Mouse (Mus musculus): ENCODE measurements around the gene H2afv. TPM values are rescaled to one million over a fixed set of nuclear protein-coding genes. Genes with fewer than 3 reads are reported as not detected.
"Not testable (repeated sequence)": the region's sequence is repeated elsewhere in the genome, so short reads cannot be mapped to it uniquely, and the experiment has no call there.

H2afv gene
- total RNA-seq, 2 experiments from 2014 or later, result 29.5 to 34.4 TPM

DNA sequence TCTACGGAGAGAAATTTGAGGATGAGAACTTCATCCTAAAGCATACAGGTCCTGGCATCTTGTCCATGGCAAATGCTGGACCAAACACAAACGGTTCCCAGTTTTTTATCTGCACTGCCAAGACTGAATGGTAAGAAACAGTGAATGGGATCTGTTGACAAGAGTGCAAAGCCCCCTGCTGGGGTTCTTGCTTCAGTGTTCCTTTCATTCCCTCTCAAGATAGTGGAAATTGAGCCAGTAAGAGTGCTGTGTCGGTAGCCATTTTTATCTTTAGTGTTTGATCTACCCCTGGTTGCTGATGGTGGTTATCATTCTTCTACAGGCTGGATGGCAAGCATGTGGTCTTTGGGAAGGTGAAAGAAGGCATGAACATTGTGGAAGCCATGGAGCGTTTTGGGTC is 25.1 kb downstream of the H2afv start:
- DNase-seq (ENCODE audit: low spot score in 2 of 2); intact Hi-C loops (cut with DNase I): not testable (repeated sequence)

GRCm38 (mm10) chr11:6418751-6419150 is 25.5 kb downstream of the H2afv start:
- no peak for DNase-seq (ENCODE audit: low spot score in 2 of 2)
- intact Hi-C loops (cut with DNase I), result no loop called here

DNA sequence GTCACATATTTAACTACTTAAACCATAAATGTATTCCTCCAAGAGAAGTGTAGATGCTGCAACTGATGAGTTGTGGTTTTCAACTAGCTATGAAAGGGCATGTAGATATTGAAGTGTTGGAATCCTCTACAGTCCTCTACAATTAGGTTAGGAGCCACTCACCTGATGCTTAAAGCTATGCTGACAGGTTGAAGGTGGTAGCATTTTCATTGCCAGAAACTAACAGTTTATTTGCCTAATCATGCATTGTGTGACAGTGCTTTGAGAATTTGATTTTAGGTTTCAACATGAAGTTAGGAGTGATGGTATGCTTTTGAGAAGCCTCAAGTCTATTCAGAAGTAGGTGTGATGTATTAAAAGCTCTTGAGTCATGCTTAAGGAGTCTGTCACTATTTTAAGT is 26.8 kb downstream of the H2afv start:
- intact Hi-C loops (cut with DNase I), result no loop called here
- DNase-seq (ENCODE audit: low spot score in 2 of 2), result no peak

DNA sequence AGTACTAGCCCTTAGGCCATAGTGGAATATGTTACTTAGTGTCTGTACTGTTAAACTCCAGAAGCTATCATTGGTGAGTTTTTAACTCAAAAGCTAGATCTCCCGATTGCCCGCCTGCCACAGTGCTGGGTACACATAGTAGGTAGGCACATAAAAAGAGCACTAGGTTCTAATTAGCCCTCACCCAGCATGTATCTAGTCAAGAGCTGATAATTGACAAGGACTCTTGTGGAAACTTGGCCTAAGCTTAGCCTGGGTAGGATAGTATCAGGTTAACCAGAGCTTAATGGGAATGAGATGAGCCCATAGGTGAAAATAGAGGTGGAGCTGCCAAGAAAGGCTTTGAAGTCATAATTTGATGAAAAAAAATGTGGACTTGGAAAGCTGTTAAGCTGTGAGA is 27.2 kb downstream of the H2afv start:
- no peak for DNase-seq (ENCODE audit: low spot score in 2 of 2)
- intact Hi-C loops (cut with DNase I), result no loop called here

DNA sequence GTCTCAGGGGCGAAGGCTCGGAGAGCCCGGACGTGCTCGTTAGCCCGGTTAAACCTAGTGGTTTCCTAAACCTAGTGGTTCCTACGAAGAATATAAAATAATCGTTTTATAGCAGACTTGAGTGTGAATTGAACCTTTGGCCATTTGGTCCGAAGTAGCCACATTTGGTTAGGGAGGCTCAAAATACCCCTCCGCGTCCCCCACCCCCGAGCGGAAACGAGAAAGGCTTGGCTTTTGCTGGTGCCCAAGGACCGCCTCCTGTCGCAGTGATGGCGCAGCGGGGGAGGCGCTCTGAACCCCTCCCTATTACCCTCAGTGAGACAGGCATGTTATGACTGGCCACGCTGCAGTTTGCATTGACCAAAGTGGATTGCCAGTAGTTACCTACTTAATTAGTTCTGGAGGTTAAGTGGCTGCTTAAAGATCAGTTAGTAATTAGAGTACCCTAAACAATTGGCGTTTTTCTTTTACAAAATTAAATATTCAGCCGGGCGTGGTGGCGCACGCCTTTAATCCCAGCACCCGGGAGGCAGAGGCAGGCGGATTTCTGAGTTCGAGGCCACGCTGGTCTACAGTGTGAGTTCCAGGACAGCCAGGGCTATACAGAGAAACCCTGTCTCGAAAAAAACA is 27.7 kb downstream of the H2afv start:
- DNase-seq (ENCODE audit: low spot score in 2 of 2), result peak; percentile 79 to 82
- intact Hi-C loops (cut with DNase I), result no loop called here

DNA sequence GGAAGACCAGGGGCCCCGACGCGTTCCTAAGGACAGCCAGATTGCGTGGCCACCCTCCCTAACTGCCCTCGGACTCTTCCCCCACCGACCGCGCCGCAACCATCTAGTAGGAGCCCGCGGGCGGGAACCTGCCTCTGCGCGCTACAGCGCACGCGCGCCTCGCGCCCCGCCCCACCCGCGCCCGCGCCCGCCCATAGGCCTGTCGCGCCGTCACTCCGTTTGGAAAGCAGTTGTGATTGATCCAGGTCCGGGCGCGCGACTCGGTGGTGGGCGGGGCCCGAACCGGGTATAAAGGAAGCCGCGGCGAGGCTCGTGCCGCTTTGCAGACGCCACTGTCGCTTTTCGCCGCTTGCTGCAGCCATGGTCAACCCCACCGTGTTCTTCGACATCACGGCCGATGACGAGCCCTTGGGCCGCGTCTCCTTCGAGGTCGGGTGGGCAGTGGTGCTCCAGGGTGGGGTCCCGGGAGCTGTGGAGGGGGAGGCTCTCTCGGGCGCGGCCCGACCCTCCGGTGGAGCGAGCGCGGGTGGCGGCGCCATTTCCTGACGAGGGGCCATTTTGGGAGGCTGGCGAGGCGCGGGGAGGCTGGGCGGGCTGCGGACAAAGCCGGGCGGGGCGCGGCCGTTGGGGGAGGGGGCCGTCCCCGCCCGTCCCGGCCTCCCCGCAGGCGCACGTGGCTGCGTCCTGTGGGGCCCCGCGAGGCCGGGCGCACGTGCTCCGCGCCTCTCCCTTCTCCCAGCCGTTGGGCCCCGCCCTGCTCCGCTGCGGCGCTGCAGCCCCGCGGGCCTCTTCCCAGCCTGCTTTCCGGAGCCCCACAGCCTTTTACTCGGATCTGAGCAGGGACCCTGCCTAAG is 28.5 kb downstream of the H2afv start:
- DNase-seq (ENCODE audit: low spot score in 2 of 2), result peak; percentile 99
- intact Hi-C loops (cut with DNase I), result no loop called here

GRCm38 (mm10) chr11:6414751-6415550 is 29.3 kb downstream of the H2afv start, which contains the start of gene Ppia:
TSS of gene Ppia (plus strand) at chr11:6415443.
- intact Hi-C loops (cut with DNase I), result no loop called here
- DNase-seq (ENCODE audit: low spot score in 2 of 2), result peak in 1 of 2 experiments; percentile 74

- intact Hi-C loops (cut with DNase I), result no loop called here
- no peak for DNase-seq (ENCODE audit: low spot score in 2 of 2)
These were observed 31.0 kb downstream of the H2afv start for GRCm38 (mm10) chr11:6413264-6413663.

GRCm38 (mm10) chr11:6411684-6412083 is 32.6 kb downstream of the H2afv start:
- peak; percentile 85 to 87 for DNase-seq (ENCODE audit: low spot score in 2 of 2)
- intact Hi-C loops (cut with DNase I), result no loop called here

DNA sequence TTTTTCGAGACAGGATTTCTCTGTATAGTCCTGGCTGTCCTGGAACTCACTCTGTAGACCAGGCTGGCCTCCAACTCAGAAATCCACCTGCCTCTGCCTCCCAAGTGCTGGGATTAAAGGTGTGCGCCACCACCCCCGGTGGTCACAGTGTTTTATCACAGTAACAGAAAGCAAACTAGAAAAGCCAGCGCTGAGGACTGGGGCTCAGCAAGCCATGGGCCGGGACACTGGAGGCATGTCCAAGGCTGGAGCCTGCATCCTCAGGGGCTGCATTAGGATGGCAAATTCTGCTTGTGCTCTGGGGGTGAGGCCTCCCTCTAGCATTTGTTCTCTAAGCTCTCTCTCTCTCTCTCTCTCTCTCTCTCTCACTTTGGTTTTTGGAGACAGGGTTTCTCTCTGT is 33.5 kb downstream of the H2afv start:
- DNase-seq (ENCODE audit: low spot score in 2 of 2); intact Hi-C loops (cut with DNase I): not testable (repeated sequence)

- DNase-seq (ENCODE audit: low spot score in 2 of 2), result no peak
- intact Hi-C loops (cut with DNase I), result no loop called here
These were observed 34.1 kb downstream of the H2afv start for GRCm38 (mm10) chr11:6410050-6410602.

DNA sequence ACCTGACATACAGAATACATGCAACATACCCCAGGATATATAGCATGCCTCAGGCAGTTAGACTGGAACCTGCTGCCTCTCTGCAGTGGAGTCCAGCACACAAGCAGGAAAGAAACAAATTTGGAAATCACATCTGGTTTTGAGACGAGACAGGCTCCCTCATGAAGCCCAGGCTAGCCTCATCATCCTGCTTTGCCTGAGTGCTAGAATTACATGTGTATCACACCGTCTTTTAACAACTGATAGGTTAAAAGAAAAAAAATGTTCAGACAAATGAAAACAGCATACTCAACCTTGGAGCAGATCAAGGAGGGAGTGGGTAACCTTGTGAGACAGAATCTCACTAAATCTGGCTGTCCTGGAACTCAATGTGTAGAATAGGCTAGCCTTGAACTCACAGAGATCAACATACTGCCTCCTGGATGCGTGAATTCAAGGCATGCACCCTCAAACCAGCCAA is 37.1 kb downstream of the H2afv start:
- intact Hi-C loops (cut with DNase I), result no loop called here
- DNase-seq (ENCODE audit: low spot score in 2 of 2), result no peak

DNA sequence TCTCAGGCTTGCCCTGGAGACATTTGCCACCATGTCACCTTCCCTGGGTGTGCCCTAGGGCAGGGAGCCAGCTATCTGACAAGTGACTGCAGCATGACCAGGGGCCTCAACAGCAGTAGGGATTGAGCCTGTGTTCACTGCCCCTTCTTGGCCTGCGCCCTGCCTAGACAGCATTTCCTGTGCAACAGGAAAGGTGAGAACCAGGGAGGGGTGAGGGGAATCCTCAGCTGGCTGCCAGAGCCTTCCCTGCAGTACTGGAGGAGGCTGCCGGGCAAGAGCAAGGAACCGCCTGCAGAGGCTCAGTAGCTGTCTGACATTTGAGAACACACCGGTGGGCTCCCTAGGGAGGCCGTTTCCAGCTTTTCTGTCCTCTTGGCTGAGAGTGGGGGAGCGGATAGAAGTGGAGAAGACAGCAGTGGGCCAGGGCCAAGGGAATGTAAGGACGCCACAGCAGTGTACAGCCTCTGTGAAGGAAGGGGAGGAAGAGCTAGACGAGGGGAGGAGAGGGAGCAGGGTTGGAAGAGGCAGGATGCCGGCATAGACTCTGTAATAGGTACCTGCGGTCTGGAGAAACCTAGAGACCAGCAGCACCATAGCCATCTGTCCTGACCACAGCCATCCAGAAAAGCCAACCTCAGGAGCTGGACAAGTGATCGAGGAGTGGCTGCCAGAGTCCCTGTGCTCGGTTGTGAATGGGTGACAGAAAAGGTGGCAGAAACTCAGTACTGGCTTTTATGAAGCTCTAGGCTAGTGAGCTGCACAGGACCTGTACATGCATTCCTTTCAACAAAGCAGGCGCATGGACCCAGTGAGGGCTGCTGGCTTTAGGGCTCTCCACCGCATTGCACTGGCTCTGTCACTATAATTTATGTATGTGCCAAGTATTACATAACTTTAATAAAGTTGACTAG is 37.7 kb downstream of the H2afv start:
- intact Hi-C loops (cut with DNase I), result no loop called here
- DNase-seq (ENCODE audit: low spot score in 2 of 2), result peak in 1 of 2 experiments; percentile 43

GRCm38 (mm10) chr11:6405591-6406081 is 38.6 kb downstream of the H2afv start:
- intact Hi-C loops (cut with DNase I), result no loop called here
- no peak for DNase-seq (ENCODE audit: low spot score in 2 of 2)

GRCm38 (mm10) chr11:6404699-6405566 is 39.3 kb downstream of the H2afv start:
- DNase-seq (ENCODE audit: low spot score in 2 of 2), result peak in 1 of 2 experiments; percentile 10
- intact Hi-C loops (cut with DNase I), result no loop called here

- intact Hi-C loops (cut with DNase I), result no loop called here
- DNase-seq (ENCODE audit: low spot score in 2 of 2), result no peak
These were observed 40.3 kb downstream of the H2afv start for GRCm38 (mm10) chr11:6403830-6404405.

All from left cerebral cortex, postnatal 14 days (tissue).